Comparison of ENCODE assay signal across 9 mouse cellular contexts in genomic region chr12:73205710-73206649, GRCm38 (mm10).
A peak's percentile ranks its signal among the peaks of the same experiment; 100 is the strongest.
DNase-seq lines count a peak whose midpoint lies in the region; ATAC-seq lines count a peak whose summit lies in the region.
"Had no signal": no experiment of that assay in that cellular context is flagged by ENCODE, and none has a peak within 500 bp of the region (broad histone marks: within the 10 kb centered on the region; RNA-seq: fewer than 3 reads in every experiment).

No protein-coding gene starts in this region.

- no peak overlapping the region for H3K27ac ChIP-seq in kidney, embryonic 14.5 days (ENCODE audit: low read depth, low read length)

- ATAC-seq in kidney, embryonic 14.5 days (ENCODE audit: low FRiP score, low TSS enrichment), result peak; percentile 60; the same call in 1 of the 2 replicates
- ATAC-seq: activated CD4-positive, CD25-positive, alpha-beta regulatory T cell, adult 4 months had no signal

- H3K9me3 ChIP-seq in kidney, embryonic 14.5 days (ENCODE audit: control insufficient read depth, low read length), result no peaks in the 10 kb centered on the region

- no peak overlapping the region for H3K4me3 ChIP-seq in kidney, embryonic 14.5 days (ENCODE audit: low read length)

- H3K4me2 ChIP-seq in kidney, embryonic 14.5 days (replicated peaks; ENCODE audit: low read depth, low read length), result no peak overlapping the region

- H3K36me3 ChIP-seq in kidney, embryonic 14.5 days (ENCODE audit: control insufficient read depth, insufficient read depth, low read length), result no peaks in the 10 kb centered on the region

- H3K4me1 ChIP-seq in kidney, embryonic 14.5 days (ENCODE audit: control insufficient read depth, insufficient read depth, low read length), result no peaks in the 10 kb centered on the region

- 59% methylated on average over 11 of the region's 11 CpGs for WGBS in kidney, embryonic 14.5 days

- no peaks in the 10 kb centered on the region for H3K27me3 ChIP-seq in kidney, embryonic 14.5 days (ENCODE audit: control insufficient read depth, insufficient read depth, low read length)

- H3K9ac ChIP-seq in kidney, embryonic 14.5 days (ENCODE audit: low read depth, low read length), result no peak overlapping the region

- DNase-seq in adrenal gland, postnatal 10 days, result peak; percentile 69
- peak; percentile 59 for DNase-seq in forelimb bud, embryonic 11.5 days (ENCODE audit: low read depth, low spot score)
- DNase-seq in mesoderm, embryonic 11.5 days (ENCODE audit: low read depth, low spot score), result peak; percentile 47
- no peak for DNase-seq in frontal cortex, postnatal 10 days (ENCODE audit: low spot score in 2 of 2)
- no peak for DNase-seq in cerebellum, adult 18-20 months
- DNase-seq in Muller cell, postnatal 12 days (ENCODE audit: inconsistent ontology term), result no peak
- no peak for DNase-seq in thymus, postnatal 14 days

Comparison
In these comparisons a context has a peak if more than half of its experiments do, and no peak if none do; other contexts are left out.
1. DNase-seq: peak in adrenal gland, postnatal 10 days (single experiment), forelimb bud, embryonic 11.5 days (single experiment) and mesoderm, embryonic 11.5 days (single experiment); none in frontal cortex, postnatal 10 days (0 of 2), cerebellum, adult 18-20 months (0 of 2), Muller cell, postnatal 12 days (single experiment) and thymus, postnatal 14 days (single experiment).